Mouse (Mus musculus) forebrain, embryonic 12.5 days (tissue): ENCODE data around the gene Sfrp4. TPM values are rescaled to one million over a fixed set of nuclear protein-coding genes. Genes with fewer than 3 reads are reported as not detected.
"Not testable (repeated sequence)": the region's sequence is repeated elsewhere in the genome, so short reads cannot be mapped to it uniquely, and the experiment has no call there.

Experiments
- ATAC-seq: fragments of 200-750 bp; cut with Nextera tagmentation; 2 replicates; pipeline ENCODE4 v1.8.0; 2017; ENCODE audit warnings: moderate TSS enrichment; ENCODE audit not compliant: low FRiP score
- H3K27ac ChIP-seq: fragments of 300-500 bp; sonication (generic); 2 replicates; pipeline ENCODE4 v1.5.1; 2016; ENCODE audit warnings: mild to moderate bottlenecking
- H3K27me3 ChIP-seq: fragments of 300-500 bp; sonication (generic); 2 replicates; pipeline ENCODE4 v1.6.1; 2016; ENCODE audit warnings: mild to moderate bottlenecking
- H3K36me3 ChIP-seq: fragments of 300-500 bp; sonication (generic); replicated peaks from 2 replicates; pipeline ENCODE4 v1.6.1; 2016; ENCODE audit warnings: mild to moderate bottlenecking
- H3K4me1 ChIP-seq: fragments of 300-500 bp; sonication (generic); 2 replicates; pipeline ENCODE4 v1.6.1; 2016
- H3K4me2 ChIP-seq: fragments of 300-500 bp; sonication (generic); 2 replicates; pipeline ENCODE4 v1.6.1; 2016; ENCODE audit warnings: mild to moderate bottlenecking, moderate library complexity
- H3K4me3 ChIP-seq: fragments of 300-500 bp; sonication (generic); replicated peaks from 2 replicates; pipeline ENCODE4 v1.5.1; 2016; ENCODE audit warnings: mild to moderate bottlenecking
- H3K9ac ChIP-seq: fragments of 300-500 bp; sonication (generic); 2 replicates; pipeline ENCODE4 v1.6.1; 2016; ENCODE audit warnings: mild to moderate bottlenecking
- H3K9me3 ChIP-seq: fragments of 300-500 bp; sonication (generic); 2 replicates; pipeline ENCODE4 v1.6.1; 2016
- WGBS: fragments of 180-500 bp; shearing (Covaris S2); methylation state at CpG from one replicate; pipeline ENCODE4 v1.1.7; 2016; 5-methylcytosine and 5-hydroxymethylcytosine counted together
- polyA plus RNA-seq: library from polyadenylated mRNA; unstranded; fragments of >200 nt; fragmentation: Nextera tagmentation; extraction: Ambion mirVana; gene quantifications from 2 replicates; pipeline ENCODE4 v1.2.1, GENCODE M21; 2016

Gene Sfrp4
- polyA plus RNA-seq = 2.6 and 3.0 TPM in 2 replicates

DNA sequence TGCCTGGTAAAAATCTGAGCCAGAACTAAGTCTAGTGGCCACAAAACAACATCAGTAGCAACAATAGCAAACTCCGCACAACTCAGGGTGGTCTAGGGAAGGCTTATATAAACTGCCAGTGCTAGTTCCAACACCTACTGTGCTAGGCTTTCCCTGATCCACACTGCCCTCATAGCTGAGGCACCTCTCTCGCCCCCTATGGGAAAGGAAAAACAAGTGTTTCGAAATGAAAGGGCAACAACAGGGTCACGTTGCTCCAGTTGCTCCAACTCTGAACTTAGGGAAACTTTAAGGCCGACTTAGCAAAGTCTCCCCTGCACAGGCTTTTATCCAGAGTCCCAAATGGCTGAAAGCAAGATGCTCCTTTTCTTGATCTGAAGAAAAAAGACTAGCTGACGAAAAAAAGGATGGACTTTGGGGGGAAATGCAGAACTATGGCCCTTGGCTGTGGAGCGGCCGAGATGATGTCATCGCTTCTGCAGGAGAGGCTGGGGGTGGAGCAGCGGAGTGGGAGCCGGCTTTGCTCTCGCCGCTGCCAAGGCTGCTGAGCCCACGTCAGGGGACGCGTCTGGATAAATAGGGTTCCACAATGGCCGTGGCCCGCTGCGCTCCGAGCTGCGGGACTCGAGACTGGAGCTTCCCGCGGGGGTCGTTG, at the start of gene Sfrp4:
Gene Sfrp4, plus strand, starts transcription at position 532 of the 655 bp plus-strand sequence.
- no peak within 1 kb of the TSS for H3K27ac ChIP-seq
- no peaks in the 10 kb centered on the region for H3K9me3 ChIP-seq
- WGBS = 2% methylated on average over 25 of the region's 25 CpGs
- peak within 1 kb of the TSS; percentile 56 for H3K9ac ChIP-seq
- ATAC-seq = peak; percentile 80
- H3K4me3 ChIP-seq = peak within 1 kb of the TSS; percentile 52
- H3K4me1 ChIP-seq = peaks cover 24% of the 10 kb centered on the region
- peak within 1 kb of the TSS; percentile 81 for H3K4me2 ChIP-seq
- peaks cover 11% of the 10 kb centered on the region; the same call in 1 of the 2 replicates for H3K27me3 ChIP-seq
- no peaks in the 10 kb centered on the region for H3K36me3 ChIP-seq

DNA sequence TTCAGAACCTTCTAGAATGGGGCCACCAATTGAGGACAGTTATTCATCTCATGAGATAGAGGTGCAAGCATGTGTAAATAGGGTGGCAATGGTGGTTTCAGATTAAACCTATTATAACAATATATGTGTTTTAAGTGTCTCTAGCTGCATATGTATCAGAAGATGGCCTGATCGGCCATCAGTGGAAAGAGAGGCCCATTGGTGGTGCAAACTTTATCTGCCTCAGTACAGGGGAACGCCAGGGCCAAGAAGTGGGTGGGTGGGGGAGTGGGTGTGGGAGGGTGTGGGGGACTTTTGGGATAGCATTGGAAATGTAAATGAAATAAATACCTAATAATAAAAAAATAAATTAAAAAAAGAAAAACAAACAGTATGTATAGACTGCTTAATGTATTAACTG, 48.2 kb upstream of the Sfrp4 start:
- not testable (repeated sequence) for H3K9me3 ChIP-seq, H3K27me3 ChIP-seq, H3K36me3 ChIP-seq, H3K4me1 ChIP-seq, H3K4me3 ChIP-seq, H3K4me2 ChIP-seq, ATAC-seq, H3K9ac ChIP-seq, H3K27ac ChIP-seq
- WGBS = 82% methylated on average over 2 of the region's 2 CpGs

DNA sequence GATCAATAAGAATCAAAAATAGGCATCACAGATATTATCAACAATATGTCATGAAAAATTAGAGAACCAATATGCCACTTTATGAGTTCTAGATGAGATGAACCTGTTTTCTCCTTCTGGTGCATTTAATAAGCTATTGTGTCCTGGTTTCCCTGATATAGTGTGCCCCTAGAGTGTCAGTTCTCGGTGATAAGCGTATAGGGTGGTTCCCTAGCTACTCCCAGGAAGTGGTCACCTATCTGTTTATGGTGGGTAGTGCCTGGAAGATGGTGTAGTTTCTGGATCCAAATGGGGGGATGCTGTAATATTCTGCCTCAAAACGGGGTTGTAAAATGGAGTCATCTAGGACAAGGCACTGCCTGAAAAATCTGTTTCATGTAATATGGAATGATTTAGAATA, 47.0 kb upstream of the Sfrp4 start:
- H3K27me3 ChIP-seq = no peaks in the 10 kb centered on the region
- H3K36me3 ChIP-seq = no peaks in the 10 kb centered on the region
- no peak overlapping the region for H3K9ac ChIP-seq
- no peak overlapping the region for H3K4me2 ChIP-seq
- ATAC-seq = no peak
- no peak overlapping the region for H3K4me3 ChIP-seq
- no peaks in the 10 kb centered on the region for H3K4me1 ChIP-seq
- no peaks in the 10 kb centered on the region for H3K9me3 ChIP-seq
- WGBS = 93% methylated on average over 3 of the region's 3 CpGs
- no peak overlapping the region for H3K27ac ChIP-seq

DNA sequence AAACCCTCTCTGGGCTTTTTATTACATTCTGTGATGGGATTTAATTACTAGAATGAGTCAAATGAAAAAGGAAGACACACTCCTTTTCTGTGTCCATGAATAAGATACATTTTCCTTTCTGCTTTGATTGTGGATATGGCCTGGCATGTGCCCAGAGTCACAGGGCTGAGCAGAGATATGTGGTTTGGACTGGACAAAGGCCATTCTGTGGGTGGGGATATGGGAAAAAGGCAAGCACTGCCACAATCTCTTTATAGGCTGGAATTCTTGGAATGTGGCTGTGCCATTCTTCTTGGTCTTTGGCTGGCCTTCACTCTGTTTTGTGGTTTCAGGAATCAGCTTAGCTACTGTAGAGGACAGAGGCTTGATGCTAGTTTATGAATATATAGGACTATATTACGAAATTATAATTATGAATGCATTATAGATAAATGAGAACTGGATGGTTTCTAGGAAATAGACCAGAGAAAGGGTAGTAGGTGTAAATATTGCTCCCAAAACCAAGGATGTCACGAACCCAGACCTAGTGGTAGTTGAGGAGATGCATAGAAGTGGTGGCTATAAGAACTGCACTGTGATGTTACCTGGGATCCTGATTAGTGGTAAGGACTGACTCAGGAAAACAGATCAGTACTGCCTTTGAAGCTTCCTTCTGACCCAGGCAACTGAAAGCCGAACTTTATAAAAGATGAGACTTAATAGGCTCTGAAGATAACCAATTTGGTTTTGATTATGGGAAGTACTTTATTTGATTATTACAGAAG, 31.7 kb upstream of the Sfrp4 start:
- Histone ChIP-seq H3K4me1 (no peaks in the 10 kb centered on the region), H3K9me3 (no peaks in the 10 kb centered on the region), H3K9ac (no peak overlapping the region), H3K27me3 (no peaks in the 10 kb centered on the region), H3K4me2 (no peak overlapping the region), H3K4me3 (no peak overlapping the region), H3K36me3 (no peaks in the 10 kb centered on the region; the same call in 1 of the 2 replicates), H3K27ac (no peak overlapping the region)
- 89% methylated on average over 3 of the region's 3 CpGs for WGBS
- ATAC-seq = no peak

DNA sequence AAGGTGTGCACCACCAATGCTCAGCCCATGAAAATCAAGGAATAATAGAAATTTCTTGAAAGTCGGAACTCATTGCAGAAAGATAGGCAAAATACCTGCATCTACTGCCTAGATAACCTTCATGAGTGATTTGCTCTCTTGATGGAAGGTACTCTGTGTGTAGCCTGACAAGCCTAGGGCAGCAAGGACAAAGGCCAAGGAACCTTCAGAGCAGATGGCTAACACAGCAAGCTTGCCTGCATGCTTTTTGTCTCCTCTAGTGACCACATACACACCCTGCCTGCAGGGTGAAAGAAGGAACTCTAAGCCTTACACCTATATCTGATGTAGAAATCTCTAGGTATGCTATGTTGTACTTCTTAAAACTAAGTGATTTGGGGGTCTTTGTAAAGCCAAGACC, 27.8 kb upstream of the Sfrp4 start:
- no peak overlapping the region for H3K9ac ChIP-seq
- H3K4me2 ChIP-seq = no peak overlapping the region
- H3K9me3 ChIP-seq = no peaks in the 10 kb centered on the region
- H3K27ac ChIP-seq = no peak overlapping the region
- WGBS = 97% methylated on average over 1 of the region's 1 CpGs
- no peaks in the 10 kb centered on the region for H3K4me1 ChIP-seq
- H3K36me3 ChIP-seq = no peaks in the 10 kb centered on the region; the same call in 1 of the 2 replicates
- no peaks in the 10 kb centered on the region for H3K27me3 ChIP-seq
- no peak overlapping the region for H3K4me3 ChIP-seq
- no peak for ATAC-seq

DNA sequence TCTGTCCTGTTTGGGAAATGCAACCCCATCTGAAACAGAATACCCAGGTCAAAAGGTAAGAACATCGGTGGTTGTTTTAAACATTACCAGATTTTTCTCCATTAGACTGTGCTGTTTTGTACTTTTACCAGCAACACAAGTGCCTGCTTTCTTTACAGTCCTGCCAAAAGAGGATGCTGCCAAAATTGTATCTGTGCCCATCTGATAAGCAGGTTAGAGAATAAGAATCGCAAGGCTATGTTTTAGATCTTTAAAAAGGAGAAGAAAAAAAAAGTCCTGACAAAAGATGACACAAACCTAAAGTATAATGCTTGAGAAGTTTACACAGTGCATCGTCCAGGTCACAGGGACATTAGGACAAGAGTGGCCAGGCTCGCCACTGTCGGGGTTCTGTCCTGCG, 23.7 kb upstream of the Sfrp4 start:
- Histone ChIP-seq H3K4me1 (no peaks in the 10 kb centered on the region), H3K27me3 (no peaks in the 10 kb centered on the region)
- WGBS = 91% methylated on average over 6 of the region's 6 CpGs

DNA sequence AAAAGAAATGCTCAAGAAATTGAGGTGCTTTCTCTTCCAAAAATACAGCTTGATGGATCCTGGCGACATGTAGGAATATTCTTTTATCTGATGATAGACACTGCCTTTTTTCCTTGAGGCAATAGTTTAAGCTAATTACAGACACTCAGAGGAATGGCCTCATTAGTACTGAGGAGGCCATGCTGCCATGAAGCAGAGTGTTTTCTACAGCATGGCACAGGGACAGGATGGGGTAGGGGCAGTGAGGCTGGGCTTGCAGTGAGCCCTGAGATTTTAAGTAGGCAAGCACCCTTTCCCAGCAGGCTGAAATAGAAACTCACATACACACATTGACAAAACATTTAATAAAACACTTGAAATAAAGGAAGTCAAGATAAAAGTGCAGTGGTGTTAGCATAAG, 20.4 kb upstream of the Sfrp4 start:
- H3K4me2 ChIP-seq = no peak overlapping the region
- H3K27ac ChIP-seq = no peak overlapping the region
- ATAC-seq = no peak
- WGBS = 53% methylated on average over 1 of the region's 1 CpGs
- no peaks in the 10 kb centered on the region for H3K4me1 ChIP-seq
- H3K36me3 ChIP-seq = no peaks in the 10 kb centered on the region
- no peak overlapping the region for H3K9ac ChIP-seq
- no peak overlapping the region for H3K4me3 ChIP-seq
- H3K9me3 ChIP-seq = no peaks in the 10 kb centered on the region
- H3K27me3 ChIP-seq = no peaks in the 10 kb centered on the region

More for the DNA sequence above, 23.7 kb upstream of the Sfrp4 start:
- H3K9ac ChIP-seq = no peak overlapping the region
- H3K36me3 ChIP-seq = no peaks in the 10 kb centered on the region
- no peak overlapping the region for H3K4me3 ChIP-seq
- H3K9me3 ChIP-seq = no peaks in the 10 kb centered on the region
- no peak overlapping the region for H3K27ac ChIP-seq
- no peak for ATAC-seq
- H3K4me2 ChIP-seq = no peak overlapping the region

DNA sequence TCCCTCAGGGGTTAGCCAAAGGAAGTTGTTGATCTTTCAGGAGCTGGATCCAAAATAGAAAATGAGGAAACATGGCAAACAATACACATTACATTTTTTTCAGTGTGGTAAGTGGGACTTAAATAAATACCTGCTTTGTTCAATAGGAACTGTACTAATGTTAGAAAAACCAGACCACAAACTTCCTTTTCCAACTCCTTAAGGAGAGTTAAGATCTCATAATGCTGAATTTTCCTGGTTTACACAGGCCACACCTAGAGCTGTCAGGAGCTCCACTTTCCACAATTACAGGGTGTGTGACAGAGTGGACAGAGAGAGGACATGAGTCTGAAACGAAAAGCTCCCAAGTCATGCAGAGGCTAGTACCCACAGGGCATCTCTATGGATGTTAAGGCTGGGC, 19.2 kb upstream of the Sfrp4 start:
- H3K9me3 ChIP-seq = no peaks in the 10 kb centered on the region
- H3K4me3 ChIP-seq = no peak overlapping the region
- H3K4me2 ChIP-seq = no peak overlapping the region
- no peak overlapping the region for H3K27ac ChIP-seq
- no peaks in the 10 kb centered on the region for H3K36me3 ChIP-seq
- ATAC-seq = no peak
- no peaks in the 10 kb centered on the region for H3K4me1 ChIP-seq
- H3K9ac ChIP-seq = no peak overlapping the region
- no peaks in the 10 kb centered on the region for H3K27me3 ChIP-seq
- 100% methylated on average over 1 of the region's 1 CpGs for WGBS

DNA sequence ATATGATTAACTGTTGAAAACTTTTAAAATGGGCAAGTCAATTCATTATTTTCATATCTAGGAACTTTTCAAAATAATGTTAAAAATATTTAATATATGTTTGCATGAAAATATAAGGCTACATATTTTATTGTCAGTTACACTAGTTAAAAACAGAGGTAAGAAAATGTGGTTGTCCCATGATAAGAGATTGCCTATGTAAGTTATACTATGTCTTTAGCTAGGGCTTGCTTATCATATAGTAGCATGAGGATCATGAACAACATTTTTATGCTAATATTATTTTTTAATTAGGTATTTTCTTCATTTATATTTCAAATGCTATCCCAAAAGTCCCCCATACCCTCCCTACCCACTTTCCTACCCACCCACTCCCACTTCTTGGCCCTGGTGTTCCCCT, 18.0 kb upstream of the Sfrp4 start:
- no peak for ATAC-seq
- Histone ChIP-seq H3K9ac (no peak overlapping the region), H3K9me3 (no peaks in the 10 kb centered on the region), H3K27ac (no peak overlapping the region), H3K27me3 (no peaks in the 10 kb centered on the region), H3K4me2 (no peak overlapping the region), H3K4me1 (no peaks in the 10 kb centered on the region), H3K4me3 (no peak overlapping the region), H3K36me3 (no peaks in the 10 kb centered on the region)

DNA sequence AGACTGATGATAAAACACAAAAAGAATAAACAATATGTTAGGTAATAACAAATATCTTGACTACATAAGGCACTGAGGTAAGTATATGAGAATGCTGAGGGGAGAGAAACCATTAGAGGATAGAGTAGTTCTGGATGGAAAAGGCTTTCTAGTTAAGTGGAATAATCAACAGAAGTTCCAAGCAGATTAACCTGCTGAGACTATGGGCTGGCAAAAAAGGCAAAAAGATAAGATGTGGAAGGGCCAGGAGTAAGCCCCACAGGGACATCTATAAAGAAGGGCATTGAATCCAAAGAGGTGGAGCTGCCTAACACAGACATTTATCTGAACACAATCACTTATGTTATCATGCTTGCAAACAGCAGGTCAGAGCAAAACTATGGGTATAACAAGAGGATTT, 14.8 kb upstream of the Sfrp4 start:
- no peak for ATAC-seq
- no peaks in the 10 kb centered on the region for H3K9me3 ChIP-seq
- no peak overlapping the region for H3K4me3 ChIP-seq
- no peak overlapping the region for H3K27ac ChIP-seq
- H3K36me3 ChIP-seq = no peaks in the 10 kb centered on the region
- no peak overlapping the region for H3K4me2 ChIP-seq
- H3K27me3 ChIP-seq = no peaks in the 10 kb centered on the region
- no peak overlapping the region for H3K9ac ChIP-seq
- H3K4me1 ChIP-seq = peaks cover 10% of the 10 kb centered on the region

DNA sequence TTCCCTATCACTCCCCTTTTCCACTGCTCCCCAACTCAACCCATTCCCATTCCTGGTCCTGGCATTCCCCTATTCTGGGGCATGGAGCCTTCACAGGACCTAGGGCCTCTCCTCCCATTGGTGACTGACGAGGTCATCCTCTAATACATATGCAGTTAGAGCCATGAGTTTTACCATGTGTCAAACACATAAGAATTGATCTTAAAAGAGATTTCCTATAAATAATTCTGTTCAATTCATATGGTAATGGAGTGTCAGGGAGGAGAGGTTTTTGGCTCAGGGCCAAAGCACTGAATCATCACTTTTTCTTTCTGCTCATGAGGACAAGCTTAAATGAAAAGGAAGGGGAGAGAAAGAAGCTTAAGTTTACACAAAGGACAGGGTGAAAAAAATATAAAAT, 10.6 kb upstream of the Sfrp4 start:
- Histone ChIP-seq H3K4me3 (no peak overlapping the region), H3K9ac (no peak overlapping the region), H3K27me3 (no peaks in the 10 kb centered on the region), H3K36me3 (0 out of 2 replicates have a peak, but pooled peaks cover 2% of the 10 kb centered on the region), H3K4me2 (no peak overlapping the region), H3K27ac (0 out of 2 replicates have a peak overlapping the region, but pooled peaks have one; percentile 5), H3K9me3 (no peaks in the 10 kb centered on the region), H3K4me1 (peaks cover 10% of the 10 kb centered on the region)
- WGBS = 14% methylated on average over 1 of the region's 1 CpGs
- ATAC-seq = peak; percentile 67

DNA sequence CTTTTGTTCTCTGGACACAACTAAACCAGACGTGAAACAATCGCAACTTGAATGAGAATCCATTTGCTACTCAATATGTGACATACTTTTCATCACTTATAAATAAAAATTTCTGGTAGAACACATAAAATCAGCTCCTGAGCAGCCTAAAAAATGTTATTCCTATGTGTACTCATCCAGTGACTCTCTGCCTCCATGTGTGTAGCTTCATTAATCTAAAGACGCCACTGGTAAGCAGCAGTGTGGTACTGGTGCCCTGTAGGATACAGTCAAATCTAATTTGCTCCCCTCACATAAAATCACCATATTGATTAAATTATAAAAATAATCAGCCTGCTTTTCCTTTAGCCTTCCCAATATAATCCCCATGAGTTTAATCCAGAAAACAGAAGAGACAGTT, 9.9 kb upstream of the Sfrp4 start:
- peaks cover 10% of the 10 kb centered on the region for H3K4me1 ChIP-seq
- H3K9me3 ChIP-seq = no peaks in the 10 kb centered on the region
- 61% methylated on average over 3 of the region's 3 CpGs for WGBS
- H3K27me3 ChIP-seq = no peaks in the 10 kb centered on the region
- H3K9ac ChIP-seq = no peak overlapping the region
- H3K36me3 ChIP-seq = 0 out of 2 replicates have a peak, but pooled peaks cover 2% of the 10 kb centered on the region
- H3K4me2 ChIP-seq = no peak overlapping the region
- no peak for ATAC-seq
- H3K27ac ChIP-seq = no peak overlapping the region
- no peak overlapping the region for H3K4me3 ChIP-seq

DNA sequence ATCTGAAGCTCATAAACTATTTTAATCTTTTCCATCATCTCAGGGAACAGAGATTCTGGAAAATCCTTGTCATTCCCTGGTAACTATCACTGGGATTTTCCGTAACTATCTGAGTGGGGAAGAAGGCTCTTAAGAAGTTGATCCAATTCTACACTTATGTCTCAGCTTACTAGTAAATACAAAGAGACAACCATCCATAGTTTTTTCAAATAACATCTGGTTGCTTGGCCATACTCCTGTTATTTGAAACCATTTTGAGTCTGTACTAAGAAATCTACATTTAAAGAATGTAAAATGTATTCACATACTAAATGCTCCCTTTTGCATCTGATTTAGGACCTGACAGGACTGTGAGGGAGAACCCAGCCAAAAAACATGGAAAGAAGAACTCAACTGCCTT, 9.5 kb upstream of the Sfrp4 start:
- H3K4me1 ChIP-seq = peaks cover 13% of the 10 kb centered on the region
- H3K36me3 ChIP-seq = 0 out of 2 replicates have a peak, but pooled peaks cover 2% of the 10 kb centered on the region
- no peak for ATAC-seq
- H3K4me3 ChIP-seq = no peak overlapping the region
- H3K27ac ChIP-seq = no peak overlapping the region
- H3K27me3 ChIP-seq = no peaks in the 10 kb centered on the region
- WGBS = 93% methylated on average over 1 of the region's 1 CpGs
- H3K9ac ChIP-seq = no peak overlapping the region
- H3K4me2 ChIP-seq = no peak overlapping the region
- no peaks in the 10 kb centered on the region for H3K9me3 ChIP-seq
